Mouse (Mus musculus) olfactory bulb, adult 2 months (tissue): ENCODE measurements around the gene Mrpl27.

ENCODE experiments used
- CTCF ChIP-seq: fragments of 200-500 bp; IDR thresholded peaks from 2 replicates; pipeline ENCODE4 v1.5.1; 2012; ENCODE audit warnings: low read depth, mild to moderate bottlenecking, low read length, moderate library complexity; ENCODE audit not compliant: insufficient read depth
- POLR2A ChIP-seq: fragments of 200-500 bp; IDR thresholded peaks from 2 replicates; pipeline ENCODE4 v1.6.1; 2012; ENCODE audit warnings: mild to moderate bottlenecking, low read depth, low read length, moderate library complexity; ENCODE audit not compliant: insufficient read depth

- TF ChIP-seq POLR2A, result no peak
- TF ChIP-seq CTCF, result no peak
Observed at GRCm38 (mm10) chr11:94702216-94702610, 48.6 kb downstream of the Mrpl27 start.
